Mouse (Mus musculus): Measurements from ENCODE around the gene Tuba4a. TPM values are rescaled to one million over a fixed set of nuclear protein-coding genes. Genes with fewer than 3 reads are reported as not detected.
A peak's percentile ranks its signal among the peaks of the same experiment; 100 is the strongest.

Gene Tuba4a
- polyA plus RNA-seq, 1 experiment from 2014 or later, result 14.9 TPM

DNA sequence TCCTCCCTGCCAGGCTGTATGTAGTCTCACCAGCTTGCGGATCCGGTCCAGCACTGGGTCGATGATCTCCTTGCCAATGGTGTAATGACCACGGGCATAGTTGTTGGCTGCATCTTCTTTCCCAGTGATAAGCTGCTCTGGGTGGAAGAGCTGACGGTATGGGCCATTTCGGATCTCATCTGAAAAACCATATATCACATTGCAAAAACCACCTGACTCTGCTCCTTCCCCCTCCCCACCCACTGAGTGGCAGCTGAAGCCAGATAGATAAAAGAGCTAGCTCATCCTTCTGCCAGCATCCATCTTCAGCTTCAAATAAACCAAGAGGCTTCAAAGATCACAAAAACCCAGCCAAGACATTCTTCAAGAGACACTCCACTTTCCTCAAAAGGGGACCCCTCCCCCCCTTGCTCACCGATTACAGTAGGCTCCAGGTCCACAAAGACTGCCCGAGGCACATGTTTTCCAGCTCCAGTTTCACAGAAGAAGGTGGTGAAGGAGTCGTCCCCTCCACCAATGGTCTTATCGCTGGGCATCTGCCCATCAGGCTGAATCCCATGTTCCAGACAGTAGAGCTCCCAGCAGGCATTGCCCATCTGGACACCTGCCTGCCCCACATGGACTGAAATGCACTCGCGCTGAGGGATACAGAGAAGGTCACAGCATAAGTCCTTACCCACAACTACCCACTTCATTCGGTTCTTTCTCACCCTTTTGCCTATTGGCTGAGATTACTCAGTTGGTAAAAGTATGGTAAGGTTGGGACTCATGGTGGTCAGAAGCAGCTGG lies 2.7 kb downstream of the Tuba4a start:
- H3K9ac ChIP-seq (replicated peaks), result no peak overlapping the region
- H3K36me3 ChIP-seq, result peaks cover 31% of the 10 kb centered on the region
- peak overlapping the region; percentile 62; the same call in 1 of the 2 replicates for H3K27ac ChIP-seq (replicated peaks)
- no peaks in the 10 kb centered on the region for H3K9me3 ChIP-seq
- no peak overlapping the region for H3K4me3 ChIP-seq
- WGBS, result 81% methylated on average over 13 of the region's 13 CpGs
- no peak overlapping the region for H3K4me2 ChIP-seq (replicated peaks)
- ATAC-seq (replicated peaks), result no peak
- H3K4me1 ChIP-seq, result peaks cover 29% of the 10 kb centered on the region
- H3K27me3 ChIP-seq, result peaks cover 48% of the 10 kb centered on the region

DNA sequence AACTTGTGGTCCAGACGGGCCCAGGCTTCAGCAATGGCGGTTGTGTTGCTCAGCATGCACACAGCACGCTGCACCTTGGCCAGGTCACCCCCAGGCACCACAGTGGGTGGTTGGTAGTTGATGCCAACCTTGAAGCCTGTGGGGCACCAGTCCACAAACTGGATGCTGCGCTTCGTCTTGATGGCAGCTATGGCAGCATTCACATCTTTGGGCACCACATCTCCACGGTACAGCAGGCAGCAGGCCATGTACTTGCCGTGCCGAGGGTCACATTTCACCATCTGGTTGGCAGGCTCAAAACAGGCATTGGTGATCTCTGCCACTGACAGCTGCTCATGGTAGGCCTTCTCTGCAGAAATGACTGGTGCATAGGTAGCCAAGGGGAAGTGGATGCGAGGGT lies 3.9 kb downstream of the Tuba4a start:
- no peaks in the 10 kb centered on the region for H3K9me3 ChIP-seq
- no peak overlapping the region for H3K27ac ChIP-seq (replicated peaks)
- no peak for ATAC-seq (replicated peaks)
- H3K27me3 ChIP-seq, result peaks cover 36% of the 10 kb centered on the region
- H3K36me3 ChIP-seq, result peaks cover 31% of the 10 kb centered on the region
- 91% methylated on average over 9 of the region's 9 CpGs for WGBS
- H3K9ac ChIP-seq (replicated peaks), result no peak overlapping the region
- peaks cover 39% of the 10 kb centered on the region for H3K4me1 ChIP-seq
- no peak overlapping the region for H3K4me3 ChIP-seq
- no peak overlapping the region for H3K4me2 ChIP-seq (replicated peaks)

DNA sequence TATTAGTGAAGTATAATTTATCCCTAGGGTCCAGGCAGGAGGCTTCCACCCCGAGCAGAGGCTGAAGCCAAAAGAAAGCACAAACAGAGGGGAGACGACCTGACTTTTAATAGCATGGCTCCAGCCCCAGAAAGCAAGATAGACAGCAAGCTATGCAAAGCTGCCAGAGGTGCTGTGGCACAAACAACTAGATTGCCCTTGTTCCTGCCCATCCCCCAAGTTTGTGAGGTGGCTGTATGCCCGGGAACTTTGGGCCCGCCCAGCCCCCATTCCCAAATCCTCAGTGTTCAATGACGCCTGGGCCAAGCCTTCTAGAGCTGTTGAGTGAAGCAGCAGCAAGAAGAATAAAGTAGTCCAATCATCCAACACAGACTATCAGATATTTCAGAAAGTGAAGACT lies 4.8 kb downstream of the Tuba4a start:
- Histone ChIP-seq H3K4me3 (no peak overlapping the region), H3K9me3 (no peaks in the 10 kb centered on the region), H3K4me1 (peaks cover 44% of the 10 kb centered on the region), H3K27me3 (peaks cover 27% of the 10 kb centered on the region), H3K36me3 (peaks cover 31% of the 10 kb centered on the region), H3K27ac (replicated peaks) (no peak overlapping the region), H3K4me2 (replicated peaks) (no peak overlapping the region), H3K9ac (replicated peaks) (no peak overlapping the region)
- no peak for ATAC-seq (replicated peaks)
- WGBS, result 70% methylated on average over 5 of the region's 5 CpGs

DNA sequence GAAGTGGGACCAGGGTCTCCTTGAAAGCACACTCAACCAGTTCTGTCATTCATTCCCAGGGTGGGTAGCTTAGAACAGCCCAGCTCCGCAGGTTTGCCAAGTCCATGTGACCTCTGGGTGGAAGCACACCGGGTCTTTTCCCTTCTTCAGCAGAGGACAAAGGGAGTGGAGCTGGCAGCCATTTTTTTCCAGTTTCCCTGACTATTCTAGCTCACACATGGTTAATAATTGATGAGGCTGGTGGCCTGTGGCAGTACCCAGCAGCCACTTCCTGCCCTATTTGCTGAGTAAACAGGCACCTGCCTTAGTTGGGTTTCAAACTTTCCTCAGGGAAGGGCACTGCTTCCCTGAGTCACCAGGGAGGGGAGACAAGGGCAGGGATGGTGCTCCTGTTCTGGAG lies 5.2 kb downstream of the Tuba4a start:
- no peaks in the 10 kb centered on the region for H3K9me3 ChIP-seq
- WGBS, result 84% methylated on average over 2 of the region's 2 CpGs
- no peak overlapping the region for H3K27ac ChIP-seq (replicated peaks)
- peaks cover 31% of the 10 kb centered on the region for H3K36me3 ChIP-seq
- no peak overlapping the region for H3K4me2 ChIP-seq (replicated peaks)
- H3K4me3 ChIP-seq, result no peak overlapping the region
- ATAC-seq (replicated peaks), result no peak
- no peak overlapping the region for H3K9ac ChIP-seq (replicated peaks)
- H3K4me1 ChIP-seq, result peaks cover 44% of the 10 kb centered on the region
- H3K27me3 ChIP-seq, result peaks cover 23% of the 10 kb centered on the region; the same call in 1 of the 2 replicates

DNA sequence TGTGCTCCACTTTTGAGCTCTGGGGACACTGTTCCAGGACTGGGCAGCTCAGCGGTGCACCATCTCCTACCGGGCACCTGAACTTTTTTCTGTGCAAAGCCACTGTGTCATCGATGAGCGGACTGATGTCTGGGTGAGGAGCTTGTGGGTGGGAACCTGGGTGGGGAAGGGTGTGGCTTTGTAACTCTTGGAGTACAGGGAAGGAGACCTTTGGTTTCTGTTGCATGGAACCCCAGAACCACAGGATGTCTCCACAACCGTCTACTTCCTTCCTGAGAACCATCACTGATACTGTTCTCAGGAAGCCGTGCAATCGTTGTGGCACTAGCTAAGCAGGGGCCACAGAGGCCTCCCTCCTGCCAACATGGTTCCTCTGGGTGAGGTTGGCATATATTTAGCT lies 6.6 kb downstream of the Tuba4a start:
- Histone ChIP-seq H3K4me3 (no peak overlapping the region), H3K27me3 (peaks cover 14% of the 10 kb centered on the region; the same call in 1 of the 2 replicates), H3K4me1 (peaks cover 43% of the 10 kb centered on the region), H3K9me3 (no peaks in the 10 kb centered on the region), H3K4me2 (replicated peaks) (no peak overlapping the region), H3K9ac (replicated peaks) (no peak overlapping the region), H3K36me3 (peaks cover 31% of the 10 kb centered on the region), H3K27ac (replicated peaks) (no peak overlapping the region)
- 94% methylated on average over 7 of the region's 7 CpGs for WGBS
- ATAC-seq (replicated peaks), result no peak

DNA sequence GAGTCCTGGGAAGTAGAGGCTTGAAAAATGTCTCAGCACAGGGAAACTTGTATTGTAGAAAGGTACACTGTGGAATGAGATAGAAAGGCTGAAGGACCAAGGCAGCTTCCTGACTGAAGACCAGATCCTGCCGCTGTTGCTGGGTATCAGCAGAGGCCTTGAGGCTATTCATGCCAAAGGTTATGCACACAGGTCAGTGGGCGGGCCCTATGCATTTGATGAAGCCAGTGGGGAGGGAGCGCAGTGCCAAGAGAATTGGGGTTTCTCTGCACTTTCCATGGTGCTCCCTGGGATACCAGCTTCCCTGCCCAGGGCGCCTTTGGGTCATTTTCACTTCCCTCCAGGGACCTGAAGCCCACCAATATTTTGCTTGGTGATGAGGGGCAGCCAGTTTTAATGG lies 7.1 kb downstream of the Tuba4a start:
- no peak overlapping the region for H3K27ac ChIP-seq (replicated peaks)
- no peak overlapping the region for H3K4me3 ChIP-seq
- H3K9ac ChIP-seq (replicated peaks), result no peak overlapping the region
- peaks cover 38% of the 10 kb centered on the region for H3K4me1 ChIP-seq
- ATAC-seq (replicated peaks), result no peak
- peaks cover 31% of the 10 kb centered on the region for H3K36me3 ChIP-seq
- 0 out of 2 replicates have a peak, but pooled peaks cover 10% of the 10 kb centered on the region for H3K27me3 ChIP-seq
- 93% methylated on average over 4 of the region's 4 CpGs for WGBS
- H3K4me2 ChIP-seq (replicated peaks), result no peak overlapping the region
- no peaks in the 10 kb centered on the region for H3K9me3 ChIP-seq

DNA sequence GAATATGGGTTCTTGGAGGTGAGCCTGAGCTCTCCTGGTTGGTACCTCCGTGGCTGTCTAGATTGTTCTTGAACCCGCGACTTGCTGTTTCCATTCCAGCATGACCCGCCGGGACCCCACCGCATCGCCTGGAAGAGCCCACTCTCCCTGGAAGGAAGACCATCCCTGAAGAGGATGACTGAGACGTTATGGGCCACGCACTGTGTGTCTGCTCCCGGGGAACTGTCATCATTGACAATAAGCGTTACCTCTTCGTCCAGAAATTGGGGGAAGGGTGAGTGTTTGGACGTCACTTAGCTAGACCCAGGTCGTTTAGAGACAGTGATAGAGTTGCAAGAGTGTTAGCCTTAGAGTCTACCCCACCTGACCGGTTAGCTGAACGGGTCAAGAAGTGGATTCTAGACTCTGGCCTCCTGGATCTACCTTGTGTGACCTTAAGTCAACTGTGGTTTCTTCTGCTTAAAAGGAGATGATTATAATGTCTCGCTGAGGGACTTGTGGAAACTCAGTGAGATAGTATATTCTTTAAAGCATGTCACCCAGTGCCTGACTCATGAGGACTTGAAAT lies 8.4 kb downstream of the Tuba4a start:
- H3K4me2 ChIP-seq (replicated peaks), result peak overlapping the region; percentile 89
- H3K36me3 ChIP-seq, result peaks cover 31% of the 10 kb centered on the region
- peaks cover 38% of the 10 kb centered on the region for H3K4me1 ChIP-seq
- H3K4me3 ChIP-seq, result peak overlapping the region; percentile 86
- 0 out of 2 replicates have a peak, but pooled peaks cover under 1% of the 10 kb centered on the region for H3K27me3 ChIP-seq
- WGBS, result 14% methylated on average over 17 of the region's 17 CpGs
- peak; percentile 19 for ATAC-seq (replicated peaks)
- no peak overlapping the region for H3K27ac ChIP-seq (replicated peaks)
- no peaks in the 10 kb centered on the region for H3K9me3 ChIP-seq
- peak overlapping the region; percentile 89 for H3K9ac ChIP-seq (replicated peaks)

DNA sequence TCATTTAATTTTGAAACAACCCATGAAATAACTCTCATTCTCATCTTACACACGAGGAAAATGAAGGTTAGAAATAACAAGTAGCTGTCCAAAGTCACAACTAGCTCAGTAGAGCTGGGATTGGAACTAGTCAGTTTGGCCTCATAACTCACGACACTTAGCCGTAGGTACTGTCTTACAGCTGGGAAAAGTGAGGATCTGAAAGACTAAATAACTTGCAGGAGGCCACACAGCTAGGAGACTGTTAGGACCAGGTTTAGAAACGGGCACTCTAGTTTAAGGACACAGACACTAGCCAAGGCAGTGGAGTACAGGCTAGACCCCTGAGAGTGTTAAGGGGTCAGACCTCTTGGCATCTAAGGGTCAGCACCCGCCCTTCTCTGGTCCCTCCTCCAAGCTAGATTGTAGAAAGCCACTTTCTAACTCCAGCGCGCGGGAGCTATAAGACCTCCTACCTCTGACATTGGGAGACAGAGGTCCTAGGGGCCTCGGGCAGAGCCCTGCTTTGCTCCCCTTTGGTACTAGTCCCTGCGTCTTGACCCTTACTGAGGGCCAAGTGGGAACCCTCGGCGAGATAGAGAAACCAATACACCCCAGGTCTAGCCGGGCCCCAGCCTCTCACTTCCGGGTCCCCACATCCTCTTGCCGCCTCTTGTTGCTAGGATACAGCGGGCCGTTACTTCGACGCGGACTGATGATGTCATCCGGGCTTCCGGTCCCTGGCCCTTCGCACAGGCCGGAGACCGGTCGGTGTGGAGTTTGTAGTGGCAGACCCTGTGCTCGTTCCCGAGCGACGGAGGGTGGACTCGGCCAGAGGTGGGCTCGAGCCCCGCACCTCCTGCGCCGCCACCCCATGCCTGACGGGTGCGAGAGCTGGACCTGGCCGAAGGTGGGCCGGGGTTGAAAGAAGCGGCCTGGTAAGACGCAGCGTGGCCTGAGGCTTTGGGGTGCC lies 9.3 kb downstream of the Tuba4a start, which contains the start of the genes Glb1l and Stk16:
Glb1l (minus strand) TSS at position 678 of the 952 bp plus-strand sequence.
Stk16 (plus strand) TSS at position 703 of the 952 bp plus-strand sequence.
- Histone ChIP-seq H3K4me3 (peak within 1 kb of the TSS; percentile 86), H3K27ac (replicated peaks) (no peak within 1 kb of the TSS), H3K36me3 (peaks cover 29% of the 10 kb centered on the region), H3K4me2 (replicated peaks) (peak within 1 kb of the TSS; percentile 89), H3K27me3 (no peaks in the 10 kb centered on the region), H3K9me3 (no peaks in the 10 kb centered on the region), H3K4me1 (peaks cover 38% of the 10 kb centered on the region), H3K9ac (replicated peaks) (peak within 1 kb of the TSS; percentile 89)
- ATAC-seq (replicated peaks), result peak; percentile 96
- WGBS, result 5% methylated on average over 42 of the region's 42 CpGs

DNA sequence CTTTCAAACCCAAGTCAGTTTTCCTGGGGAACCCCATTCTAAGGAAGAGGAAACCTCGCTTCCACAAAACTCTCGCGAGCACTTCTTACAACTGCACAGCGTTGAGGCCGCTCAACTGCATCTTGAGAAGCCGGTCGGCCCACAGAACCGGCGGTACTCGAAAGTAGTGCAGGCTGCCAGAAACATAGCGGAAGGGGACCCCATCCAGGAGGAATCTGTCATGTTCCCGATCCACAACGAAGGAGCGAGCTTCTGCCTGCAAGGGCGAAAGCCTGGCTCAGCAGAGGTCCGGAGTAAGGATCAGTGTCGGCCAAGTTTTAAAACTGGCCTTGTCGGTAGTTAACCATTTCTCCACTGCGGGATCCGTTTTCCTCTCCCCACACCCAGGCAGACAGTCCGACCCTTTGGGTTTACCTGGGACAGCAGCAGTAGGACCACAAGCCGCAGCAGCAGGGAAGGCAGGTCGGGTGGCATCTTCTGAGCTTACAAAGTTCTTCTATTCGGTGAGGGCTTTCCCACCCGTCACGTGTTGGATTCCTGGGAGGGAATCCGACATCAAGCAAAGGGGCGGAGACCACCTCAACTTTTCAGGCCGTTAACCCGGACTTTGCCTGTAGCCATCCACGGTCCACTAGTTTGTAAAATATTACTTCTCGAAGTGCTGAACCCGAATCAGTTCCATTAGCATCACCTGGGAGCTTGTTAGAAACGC lies 10.5 kb downstream of the Tuba4a start:
- Histone ChIP-seq H3K4me1 (peaks cover 38% of the 10 kb centered on the region), H3K4me3 (peak overlapping the region; percentile 86)

DNA sequence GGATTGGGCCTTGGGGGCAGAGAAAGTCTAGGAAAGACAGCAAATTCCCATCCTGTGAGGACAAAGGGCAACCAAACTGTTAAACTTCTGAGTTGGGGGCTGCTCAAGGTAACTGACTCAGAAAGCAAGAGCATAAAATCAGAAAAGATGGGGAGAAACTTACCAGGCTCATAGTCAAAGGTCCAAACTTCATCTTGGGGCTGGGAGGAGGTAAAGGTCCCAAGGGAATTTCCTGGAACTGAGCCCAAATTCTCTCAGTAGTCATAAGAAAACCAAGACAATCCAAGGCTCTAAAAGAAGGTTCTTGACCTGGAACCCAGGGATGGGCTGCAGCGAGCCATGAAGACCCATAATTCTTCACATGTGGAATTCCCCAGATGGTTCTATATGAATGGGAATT lies 18.4 kb downstream of the Tuba4a start:
- H3K4me2 ChIP-seq (replicated peaks), result no peak overlapping the region
- H3K9me3 ChIP-seq, result no peaks in the 10 kb centered on the region
- H3K9ac ChIP-seq (replicated peaks), result no peak overlapping the region
- H3K36me3 ChIP-seq, result peaks cover 38% of the 10 kb centered on the region
- no peaks in the 10 kb centered on the region for H3K27me3 ChIP-seq
- no peak overlapping the region for H3K4me3 ChIP-seq
- H3K27ac ChIP-seq (replicated peaks), result no peak overlapping the region
- WGBS, result 96% methylated on average over 1 of the region's 1 CpGs
- no peaks in the 10 kb centered on the region for H3K4me1 ChIP-seq
- ATAC-seq (replicated peaks), result no peak

More for the DNA sequence above, 10.5 kb downstream of the Tuba4a start:
- ATAC-seq (replicated peaks), result no peak
- Histone ChIP-seq H3K4me2 (replicated peaks) (peak overlapping the region; percentile 89), H3K9ac (replicated peaks) (peak overlapping the region; percentile 39), H3K27me3 (no peaks in the 10 kb centered on the region), H3K9me3 (no peaks in the 10 kb centered on the region), H3K36me3 (peaks cover 18% of the 10 kb centered on the region), H3K27ac (replicated peaks) (no peak overlapping the region)
- 11% methylated on average over 34 of the region's 34 CpGs for WGBS

DNA sequence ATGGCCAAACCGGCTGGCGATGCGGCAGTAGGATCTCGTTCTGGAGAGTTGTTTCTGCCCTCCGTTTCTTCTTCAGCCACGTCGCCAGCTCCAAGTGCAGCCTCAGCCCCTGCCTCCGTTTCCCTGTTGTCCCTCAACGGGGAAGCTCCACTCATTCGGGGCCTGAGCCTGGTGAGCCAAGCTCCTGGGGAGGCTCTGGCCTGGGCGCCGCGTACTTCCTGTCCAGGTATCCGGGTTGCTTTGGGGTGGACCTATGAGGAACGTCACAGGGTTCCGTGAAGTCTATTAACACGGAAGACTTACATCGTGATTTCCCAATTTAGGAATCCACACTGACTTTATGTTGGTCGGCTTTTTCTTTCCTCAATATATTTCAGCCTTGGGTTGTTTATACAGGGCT lies 27.2 kb downstream of the Tuba4a start:
- Histone ChIP-seq H3K9me3 (no peaks in the 10 kb centered on the region), H3K36me3 (peaks cover 36% of the 10 kb centered on the region), H3K4me3 (peak overlapping the region; percentile 79), H3K4me1 (peaks cover 24% of the 10 kb centered on the region), H3K27ac (replicated peaks) (peak overlapping the region; percentile 94), H3K4me2 (replicated peaks) (peak overlapping the region; percentile 94), H3K9ac (replicated peaks) (peak overlapping the region; percentile 90), H3K27me3 (no peaks in the 10 kb centered on the region)
- ATAC-seq (replicated peaks), result peak; percentile 21; the same call in 1 of the 2 replicates
- WGBS, result under 1% methylated on average over 19 of the region's 19 CpGs

Data from forebrain, embryonic 15.5 days (tissue).